Mouse (Mus musculus): ENCODE data around the gene Rtel1. TPM values are rescaled to one million over a fixed set of nuclear protein-coding genes. Genes with fewer than 3 reads are reported as not detected.

Rtel1 gene
- polyA plus RNA-seq, 1 experiment from 2014 or later = 10.0 TPM

DNA sequence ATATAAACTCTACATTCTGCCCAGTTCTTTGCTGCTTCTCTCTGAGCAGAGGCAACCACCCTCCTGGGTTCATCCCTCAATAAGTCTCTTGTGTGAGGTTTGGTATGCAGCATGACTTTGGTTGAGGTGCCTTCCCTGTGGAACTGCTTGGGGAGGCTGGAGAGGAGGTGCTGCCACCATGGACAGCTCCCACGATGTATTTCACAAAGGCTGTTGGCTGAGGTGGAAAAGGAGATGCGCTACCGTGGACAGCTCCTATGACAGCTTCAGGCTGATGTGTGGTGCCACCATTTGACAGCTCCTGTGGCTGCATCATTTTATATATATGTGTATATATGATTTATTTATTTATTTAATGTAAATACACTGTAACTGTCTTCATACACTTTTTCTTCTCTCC, 17.5 kb upstream of the Rtel1 start:
- no peak for ATAC-seq
- H3K27me3 ChIP-seq (replicated peaks; ENCODE audit: control insufficient read depth, insufficient read depth, low read length) = no peaks in the 10 kb centered on the region
- no peak overlapping the region for H3K4me3 ChIP-seq (ENCODE audit: low read depth, low read length)
- 0 out of 2 replicates have a peak, but pooled peaks have one; percentile 9 for TF ChIP-seq CTCF (IDR thresholded peaks at IDR 0.05; ENCODE audit: low read depth)
- no peak overlapping the region for H3K27ac ChIP-seq (ENCODE audit: low read depth, low read length)
- H3K4me2 ChIP-seq (replicated peaks; ENCODE audit: low read depth) = no peak overlapping the region
- no peak overlapping the region for H3K9ac ChIP-seq (ENCODE audit: low read depth, low read length)
- peaks cover 12% of the 10 kb centered on the region for H3K36me3 ChIP-seq (ENCODE audit: control insufficient read depth, insufficient read depth)
- H3K9me3 ChIP-seq (ENCODE audit: control insufficient read depth) = no peaks in the 10 kb centered on the region
- H3K4me1 ChIP-seq (replicated peaks; ENCODE audit: control insufficient read depth, insufficient read depth, low read length) = no peaks in the 10 kb centered on the region
- whole genome bisulfite sequencing = 27% methylated on average over 3 of the region's 3 CpGs

DNA sequence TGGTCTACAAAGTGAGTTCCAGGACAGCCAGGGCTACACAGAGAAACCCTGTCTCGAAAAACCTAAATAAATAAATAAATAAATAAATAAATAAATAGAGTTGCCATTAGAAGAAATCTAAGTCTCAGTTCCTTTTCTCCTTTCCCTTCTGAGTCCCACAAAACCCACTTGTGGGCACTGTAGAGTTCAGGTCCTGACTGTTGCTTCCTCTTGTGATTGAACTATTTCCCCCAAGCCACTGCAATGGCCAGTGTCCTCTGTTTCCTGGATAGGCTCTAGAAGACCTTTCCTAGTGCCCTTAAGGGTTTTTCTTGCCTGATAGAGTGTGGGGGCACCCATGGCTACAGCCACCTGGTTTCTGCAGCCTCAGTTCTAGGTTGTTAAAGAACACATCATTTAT, 14.6 kb upstream of the Rtel1 start:
- no peak for ATAC-seq
- 89% methylated on average over 1 of the region's 1 CpGs for WGBS

DNA sequence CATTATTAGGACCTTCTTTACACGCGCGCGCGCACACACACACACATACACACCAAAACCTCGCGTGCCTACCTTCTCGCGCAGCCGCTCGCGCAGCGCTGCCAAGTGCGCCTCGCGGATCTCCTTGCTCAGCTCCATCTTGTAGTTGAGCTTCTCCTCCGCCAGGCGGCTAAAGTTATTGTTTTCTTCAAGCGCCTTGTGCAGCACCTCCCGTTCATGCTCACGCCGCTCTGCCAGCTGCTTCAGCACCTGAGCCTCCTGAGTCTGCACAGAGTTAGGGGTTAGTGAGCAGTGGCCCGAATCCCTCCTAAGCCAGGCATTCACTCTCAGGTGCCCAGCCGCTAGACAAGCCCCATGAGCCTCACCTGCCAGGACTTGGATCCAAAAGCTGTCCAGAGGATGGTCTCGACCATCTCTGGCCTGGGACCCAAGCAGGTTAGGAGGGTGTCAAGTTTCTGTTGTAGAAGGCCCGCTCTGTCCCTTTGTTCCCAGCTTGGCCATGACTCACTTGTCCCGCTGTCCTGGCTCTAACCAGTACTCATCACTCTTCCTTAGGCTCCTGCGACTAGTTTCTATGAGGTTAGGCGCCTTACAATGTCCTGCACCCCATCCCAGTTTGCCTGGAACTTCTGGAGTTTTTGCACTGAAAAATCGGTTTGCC, 12.3 kb upstream of the Rtel1 start:
- Histone ChIP-seq H3K4me3 (ENCODE audit: low read depth, low read length) (no peak overlapping the region), H3K36me3 (ENCODE audit: control insufficient read depth, insufficient read depth) (no peaks in the 10 kb centered on the region; the same call in 1 of the 2 replicates), H3K4me2 (replicated peaks; ENCODE audit: low read depth) (0 out of 2 replicates have a peak overlapping the region, but pooled peaks have one; percentile 10), H3K9ac (ENCODE audit: low read depth, low read length) (no peak overlapping the region), H3K9me3 (ENCODE audit: control insufficient read depth) (no peaks in the 10 kb centered on the region), H3K27me3 (replicated peaks; ENCODE audit: control insufficient read depth, insufficient read depth, low read length) (peaks cover under 1% of the 10 kb centered on the region; the same call in 1 of the 2 replicates), H3K4me1 (replicated peaks; ENCODE audit: control insufficient read depth, insufficient read depth, low read length) (no peaks in the 10 kb centered on the region), H3K27ac (ENCODE audit: low read depth, low read length) (no peak overlapping the region)
- peak; percentile 74 for TF ChIP-seq CTCF (IDR thresholded peaks at IDR 0.05; ENCODE audit: low read depth)
- 0 out of 2 replicates have a peak, but pooled peaks have one; percentile 16 for ATAC-seq
- 13% methylated on average over 30 of the region's 30 CpGs for WGBS

More for the DNA sequence above, 14.6 kb upstream of the Rtel1 start:
- Histone ChIP-seq H3K9me3 (ENCODE audit: control insufficient read depth) (no peaks in the 10 kb centered on the region), H3K9ac (ENCODE audit: low read depth, low read length) (no peak overlapping the region), H3K27me3 (replicated peaks; ENCODE audit: control insufficient read depth, insufficient read depth, low read length) (no peaks in the 10 kb centered on the region), H3K36me3 (ENCODE audit: control insufficient read depth, insufficient read depth) (peaks cover 12% of the 10 kb centered on the region), H3K4me2 (replicated peaks; ENCODE audit: low read depth) (no peak overlapping the region), H3K27ac (ENCODE audit: low read depth, low read length) (no peak overlapping the region), H3K4me1 (replicated peaks; ENCODE audit: control insufficient read depth, insufficient read depth, low read length) (no peaks in the 10 kb centered on the region), H3K4me3 (ENCODE audit: low read depth, low read length) (no peak overlapping the region)
- TF ChIP-seq CTCF (IDR thresholded peaks at IDR 0.05; ENCODE audit: low read depth) = no peak

DNA sequence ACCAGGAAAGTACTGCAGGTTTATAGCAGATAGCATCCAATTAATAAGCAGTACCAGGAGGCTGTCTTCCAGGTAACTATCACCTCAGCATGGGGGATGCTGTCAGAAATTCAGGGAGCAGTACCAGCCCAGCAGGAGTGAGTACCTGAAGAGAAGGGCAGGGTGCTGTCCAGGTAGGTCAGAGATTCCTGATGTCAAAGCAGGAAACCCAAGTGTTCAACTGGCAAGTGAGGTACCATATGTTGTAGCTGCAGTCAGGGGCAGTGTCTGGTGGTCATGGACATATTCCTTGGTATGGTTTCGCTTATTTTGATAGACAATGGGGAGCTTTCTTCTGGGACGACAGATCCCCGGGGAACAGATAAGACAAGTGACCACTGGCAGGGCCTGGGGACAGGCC, 7.1 kb upstream of the Rtel1 start:
- no peaks in the 10 kb centered on the region for H3K4me1 ChIP-seq (replicated peaks; ENCODE audit: control insufficient read depth, insufficient read depth, low read length)
- no peak for ATAC-seq
- no peak overlapping the region for H3K4me2 ChIP-seq (replicated peaks; ENCODE audit: low read depth)
- H3K27me3 ChIP-seq (replicated peaks; ENCODE audit: control insufficient read depth, insufficient read depth, low read length) = peaks cover 29% of the 10 kb centered on the region
- H3K9me3 ChIP-seq (ENCODE audit: control insufficient read depth) = no peaks in the 10 kb centered on the region
- no peak overlapping the region for H3K4me3 ChIP-seq (ENCODE audit: low read depth, low read length)
- no peak for TF ChIP-seq CTCF (IDR thresholded peaks at IDR 0.05; ENCODE audit: low read depth)
- H3K9ac ChIP-seq (ENCODE audit: low read depth, low read length) = no peak overlapping the region
- H3K36me3 ChIP-seq (ENCODE audit: control insufficient read depth, insufficient read depth) = no peaks in the 10 kb centered on the region
- 71% methylated on average over 3 of the region's 3 CpGs for WGBS
- H3K27ac ChIP-seq (ENCODE audit: low read depth, low read length) = no peak overlapping the region

DNA sequence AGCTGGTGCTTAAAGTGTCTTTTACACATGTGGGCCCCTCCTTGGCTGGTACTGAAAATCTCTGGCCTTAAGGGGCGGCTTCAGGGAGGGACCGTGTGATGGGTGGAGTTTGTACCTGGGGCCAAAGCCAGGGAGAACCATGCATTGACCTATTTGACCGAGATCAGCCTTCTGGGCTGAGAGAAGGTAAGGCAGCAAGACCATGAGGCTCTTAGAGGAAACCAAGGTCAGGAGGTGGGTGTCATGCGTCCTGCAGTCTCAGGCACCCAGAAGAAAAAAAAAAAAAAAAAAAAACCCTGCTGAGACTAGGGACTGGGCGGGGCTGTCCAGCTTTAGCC, 6.6 kb upstream of the Rtel1 start:
- H3K4me3 ChIP-seq (ENCODE audit: low read depth, low read length) = no peak overlapping the region

DNA sequence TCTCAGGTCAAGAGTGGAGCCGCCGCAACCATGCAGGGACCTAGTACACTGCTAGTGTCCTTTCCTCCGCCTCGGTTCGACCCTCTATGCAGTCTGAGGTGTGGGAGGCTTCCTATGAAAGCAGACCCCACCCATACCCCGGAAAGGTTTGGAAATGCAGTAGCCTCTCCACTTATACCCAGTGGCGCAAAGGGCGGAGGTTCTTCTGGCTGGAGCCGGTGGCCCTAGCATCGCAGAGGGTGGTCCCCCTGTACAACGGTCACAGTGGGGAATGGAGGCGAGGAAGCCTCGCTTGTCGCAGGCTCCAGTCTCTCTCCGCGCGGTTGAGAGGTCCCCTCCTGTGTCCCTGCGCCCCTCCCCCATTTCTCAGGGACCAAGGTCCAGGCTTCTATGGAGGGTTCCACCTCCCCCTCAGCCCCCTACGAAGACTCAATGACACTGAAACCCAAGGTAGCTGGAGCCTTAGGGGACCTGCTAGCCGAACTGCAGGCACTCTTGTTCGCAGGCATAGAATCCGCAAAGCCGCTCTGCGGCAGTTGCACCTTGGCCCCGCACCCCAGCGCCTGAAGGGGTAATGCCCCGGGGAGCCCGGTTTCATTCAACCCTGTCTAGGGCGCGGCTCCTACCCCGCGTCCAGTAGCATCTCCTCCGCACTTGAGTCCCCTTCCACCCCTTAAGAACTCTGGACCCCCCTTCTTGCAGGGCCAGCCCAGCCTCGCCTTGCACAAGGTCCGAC, 6.0 kb upstream of the Rtel1 start:
- no peaks in the 10 kb centered on the region for H3K4me1 ChIP-seq (replicated peaks; ENCODE audit: control insufficient read depth, insufficient read depth, low read length)
- H3K4me3 ChIP-seq (ENCODE audit: low read depth, low read length) = no peak overlapping the region; the same call in 1 of the 2 replicates
- no peak overlapping the region for H3K9ac ChIP-seq (ENCODE audit: low read depth, low read length)
- WGBS = 4% methylated on average over 35 of the region's 35 CpGs
- peak; percentile 47 for ATAC-seq
- peaks cover 29% of the 10 kb centered on the region for H3K27me3 ChIP-seq (replicated peaks; ENCODE audit: control insufficient read depth, insufficient read depth, low read length)
- H3K4me2 ChIP-seq (replicated peaks; ENCODE audit: low read depth) = peak overlapping the region; percentile 35; the same call in 1 of the 2 replicates
- no peak for TF ChIP-seq CTCF (IDR thresholded peaks at IDR 0.05; ENCODE audit: low read depth)
- H3K36me3 ChIP-seq (ENCODE audit: control insufficient read depth, insufficient read depth) = no peaks in the 10 kb centered on the region
- no peak overlapping the region for H3K27ac ChIP-seq (ENCODE audit: low read depth, low read length)
- H3K9me3 ChIP-seq (ENCODE audit: control insufficient read depth) = no peaks in the 10 kb centered on the region

More for the DNA sequence above, 6.6 kb upstream of the Rtel1 start:
- Histone ChIP-seq H3K9ac (ENCODE audit: low read depth, low read length) (no peak overlapping the region), H3K4me1 (replicated peaks; ENCODE audit: control insufficient read depth, insufficient read depth, low read length) (no peaks in the 10 kb centered on the region), H3K9me3 (ENCODE audit: control insufficient read depth) (no peaks in the 10 kb centered on the region), H3K27me3 (replicated peaks; ENCODE audit: control insufficient read depth, insufficient read depth, low read length) (peaks cover 29% of the 10 kb centered on the region), H3K27ac (ENCODE audit: low read depth, low read length) (no peak overlapping the region), H3K36me3 (ENCODE audit: control insufficient read depth, insufficient read depth) (no peaks in the 10 kb centered on the region), H3K4me2 (replicated peaks; ENCODE audit: low read depth) (no peak overlapping the region)
- no peak for TF ChIP-seq CTCF (IDR thresholded peaks at IDR 0.05; ENCODE audit: low read depth)
- WGBS = 14% methylated on average over 5 of the region's 5 CpGs
- ATAC-seq = no peak

Measured in intestine, postnatal 0 days (tissue).